Mouse (Mus musculus) liver, embryonic 15.5 days (tissue): ENCODE measurements around the gene Wdr66. TPM values are rescaled to one million over a fixed set of nuclear protein-coding genes. Genes with fewer than 3 reads are reported as not detected.
A peak's percentile ranks its signal among the peaks of the same experiment; 100 is the strongest.
"Not testable (repeated sequence)": the region's sequence is repeated elsewhere in the genome, so short reads cannot be mapped to it uniquely, and the experiment has no call there.

Experiments used
- ATAC-seq: fragments of 200-750 bp; cut with Nextera tagmentation; 2 replicates; pipeline ENCODE4 v1.8.0; 2017; ENCODE audit warnings: moderate number of reproducible peaks, mild to moderate bottlenecking, moderate library complexity; ENCODE audit not compliant: insufficient read depth
- H3K27ac ChIP-seq: fragments of 300-500 bp; sonication (generic); replicated peaks from 2 replicates; pipeline ENCODE4 v1.5.1; 2015; ENCODE audit warnings: mild to moderate bottlenecking, inconsistent platforms
- H3K27me3 ChIP-seq: fragments of 300-500 bp; sonication (generic); 2 replicates; pipeline ENCODE4 v1.6.1; 2015; ENCODE audit warnings: mild to moderate bottlenecking, inconsistent platforms
- H3K36me3 ChIP-seq: fragments of 300-500 bp; sonication (generic); replicated peaks from 2 replicates; pipeline ENCODE4 v1.6.1; 2015; ENCODE audit warnings: moderate library complexity, mild to moderate bottlenecking, inconsistent platforms
- H3K4me1 ChIP-seq: fragments of 300-500 bp; sonication (generic); replicated peaks from 2 replicates; pipeline ENCODE4 v1.6.1; 2015; ENCODE audit warnings: inconsistent platforms
- H3K4me2 ChIP-seq: fragments of 300-500 bp; sonication (generic); 2 replicates; pipeline ENCODE4 v1.6.1; 2015; ENCODE audit warnings: moderate library complexity, mild to moderate bottlenecking, inconsistent platforms
- H3K4me3 ChIP-seq: fragments of 300-500 bp; sonication (generic); replicated peaks from 2 replicates; pipeline ENCODE4 v1.5.1; 2015; ENCODE audit warnings: mild to moderate bottlenecking, inconsistent platforms
- H3K9ac ChIP-seq: fragments of 300-500 bp; sonication (generic); 2 replicates; pipeline ENCODE4 v1.6.1; 2015; ENCODE audit warnings: moderate library complexity, mild to moderate bottlenecking, inconsistent platforms
- H3K9me3 ChIP-seq: fragments of 300-500 bp; sonication (generic); replicated peaks from 2 replicates; pipeline ENCODE4 v1.6.1; 2016; ENCODE audit warnings: inconsistent platforms
- WGBS: fragments of 180-500 bp; shearing (Covaris S2); methylation state at CpG from one replicate; pipeline ENCODE4 v1.1.7; 2015; ENCODE audit warnings: mixed read lengths; ENCODE audit not compliant: insufficient replicate concordance; 5-methylcytosine and 5-hydroxymethylcytosine counted together
- polyA plus RNA-seq: library from polyadenylated mRNA; unstranded; fragments of >200 nt; fragmentation: Nextera tagmentation; extraction: Ambion mirVana; gene quantifications from 2 replicates; pipeline ENCODE4 v1.2.1, GENCODE M21; 2015

The Wdr66 gene
- 0.14 TPM in 1 of 2 replicates, not detected in the other for polyA plus RNA-seq

DNA sequence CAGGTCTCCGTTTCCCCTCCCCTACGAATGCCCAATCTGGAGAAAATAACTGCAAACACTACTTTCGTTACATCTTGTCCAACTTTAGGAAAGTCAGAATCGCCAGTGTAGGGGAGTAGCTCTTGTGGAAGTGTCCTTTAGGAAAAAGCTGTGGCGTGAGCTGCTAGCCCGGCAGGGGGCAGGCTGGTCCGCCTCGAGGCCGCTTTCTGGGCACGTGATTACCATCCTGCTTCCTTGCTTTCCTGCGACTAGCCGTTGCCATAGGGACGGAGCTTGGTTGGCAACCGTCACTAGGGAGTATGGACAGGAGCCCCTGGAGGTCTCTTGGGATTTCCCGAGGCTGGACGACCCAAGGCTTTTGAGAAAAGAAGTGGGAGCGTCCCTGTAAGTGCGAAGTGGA is at the start of gene Wdr66:
Gene Wdr66, plus strand, starts transcription at position 269 of the 400 bp plus-strand sequence.
- no peak within 1 kb of the TSS for H3K27ac ChIP-seq
- ATAC-seq, result no peak
- H3K27me3 ChIP-seq, result peaks cover 23% of the 10 kb centered on the region
- H3K4me3 ChIP-seq, result no peak within 1 kb of the TSS
- 7% methylated on average over 18 of the region's 18 CpGs for WGBS
- no peaks in the 10 kb centered on the region for H3K9me3 ChIP-seq
- peaks cover 6% of the 10 kb centered on the region; the same call in 1 of the 2 replicates for H3K4me1 ChIP-seq
- H3K9ac ChIP-seq, result no peak within 1 kb of the TSS
- H3K4me2 ChIP-seq, result peak within 1 kb of the TSS; percentile 31
- peaks cover 14% of the 10 kb centered on the region; the same call in 1 of the 2 replicates for H3K36me3 ChIP-seq

DNA sequence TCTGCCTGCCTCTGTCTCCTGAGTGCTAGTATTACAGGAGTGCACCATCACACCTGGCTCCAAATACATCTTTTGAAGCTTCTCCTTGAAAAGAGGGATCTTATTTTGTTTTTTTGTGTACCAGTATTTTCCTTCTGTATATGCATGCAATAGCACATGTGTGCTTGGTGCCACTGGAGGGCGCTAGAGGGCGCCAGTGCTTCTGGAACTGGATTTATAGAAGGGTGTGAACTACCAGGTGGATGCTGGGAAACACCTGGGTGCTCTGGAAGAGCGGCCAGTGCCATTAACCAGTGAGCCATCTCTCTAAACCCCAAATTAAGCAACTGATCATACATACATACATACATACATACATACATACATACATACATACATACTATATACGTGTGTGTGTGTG is 49.1 kb upstream of the Wdr66 start:
- not testable (repeated sequence) for H3K4me3 ChIP-seq, H3K27ac ChIP-seq, H3K4me2 ChIP-seq, ATAC-seq, H3K36me3 ChIP-seq, H3K27me3 ChIP-seq, H3K9ac ChIP-seq, H3K9me3 ChIP-seq
- WGBS, result 38% methylated on average over 4 of the region's 4 CpGs
- peaks cover 36% of the 10 kb centered on the region for H3K4me1 ChIP-seq

DNA sequence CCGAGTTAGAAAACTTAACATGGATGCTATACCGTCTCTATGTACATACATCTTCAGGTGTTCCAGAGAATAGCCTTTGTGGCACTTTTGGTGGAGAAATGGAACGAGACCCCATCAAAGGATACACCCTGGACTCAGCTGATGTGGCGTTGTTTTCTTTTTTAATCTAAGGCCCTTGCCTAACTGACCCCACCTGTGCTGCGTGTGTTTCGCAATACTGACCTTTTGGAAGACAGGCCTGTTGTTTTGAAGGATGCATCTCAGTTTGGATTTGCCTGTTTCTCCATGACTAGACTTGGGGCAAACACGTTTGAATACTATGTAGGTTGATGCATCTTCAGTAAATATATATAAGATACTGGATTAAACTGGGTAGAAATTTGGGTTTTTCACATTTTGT is 48.3 kb upstream of the Wdr66 start:
- not testable (repeated sequence) for H3K27me3 ChIP-seq, H3K36me3 ChIP-seq, H3K27ac ChIP-seq, ATAC-seq, H3K9ac ChIP-seq, H3K4me3 ChIP-seq, H3K4me2 ChIP-seq, H3K9me3 ChIP-seq
- WGBS, result 73% methylated on average over 7 of the region's 7 CpGs
- peaks cover 30% of the 10 kb centered on the region for H3K4me1 ChIP-seq

DNA sequence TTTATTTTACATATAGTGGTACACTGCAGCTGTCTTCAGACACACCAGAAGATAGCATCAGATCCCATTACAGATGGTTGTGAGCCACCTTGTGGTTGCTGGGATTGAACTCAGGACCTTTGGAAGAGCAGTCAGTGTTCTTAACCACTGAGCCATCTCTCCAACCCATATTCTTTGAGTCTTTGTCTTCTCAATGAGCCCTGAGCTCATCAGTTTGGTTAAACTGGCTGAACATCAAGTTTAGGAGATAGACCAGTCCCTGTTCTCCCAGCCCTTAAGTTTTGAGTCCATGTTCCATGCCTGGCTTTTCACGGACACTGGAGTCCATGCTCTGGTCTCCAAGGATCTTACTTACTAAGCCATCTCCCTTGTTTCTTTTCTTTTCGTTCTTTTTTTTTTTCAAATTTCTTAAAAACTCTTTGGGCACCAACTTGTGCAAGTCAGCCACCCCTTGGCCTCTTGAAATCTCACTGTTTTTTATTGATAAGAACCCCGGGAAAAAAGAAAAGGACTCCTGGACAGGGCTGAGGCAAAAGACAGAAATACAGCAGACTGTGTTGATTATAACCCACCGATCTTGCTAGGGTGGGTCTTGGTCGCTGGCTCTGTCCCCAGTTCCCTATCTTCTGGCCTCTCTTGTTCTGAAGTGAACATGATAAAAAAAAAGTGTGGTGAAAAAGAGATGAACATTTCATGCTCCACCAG is 29.4 kb upstream of the Wdr66 start:
- Histone ChIP-seq H3K4me1 (peaks cover 40% of the 10 kb centered on the region), H3K4me2 (peak overlapping the region; percentile 46), H3K9ac (peak overlapping the region; percentile 27; the same call in 1 of the 2 replicates), H3K27ac (peak overlapping the region; percentile 90)
- WGBS, result 26% methylated on average over 3 of the region's 5 CpGs
- not testable (repeated sequence) for H3K27me3 ChIP-seq, H3K36me3 ChIP-seq, H3K9me3 ChIP-seq, H3K4me3 ChIP-seq
- ATAC-seq, result peak; percentile 84

DNA sequence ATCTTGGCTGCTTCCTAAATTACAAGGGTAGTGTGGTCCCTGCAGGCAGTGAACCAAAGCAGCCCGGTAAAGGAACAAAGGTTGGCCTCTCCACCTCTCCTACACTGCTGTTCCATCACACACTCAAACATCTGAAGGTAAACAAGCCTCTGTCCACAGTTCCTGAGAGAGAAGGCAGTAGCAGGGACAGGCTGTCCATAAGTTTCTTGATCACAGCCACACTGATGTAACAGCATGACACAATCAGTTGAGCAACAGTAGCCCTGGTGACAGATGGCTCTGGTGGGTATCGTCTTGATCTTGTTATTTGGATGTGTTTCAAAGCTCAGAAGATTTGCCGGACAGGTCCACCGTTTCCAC is 28.9 kb upstream of the Wdr66 start:
- ATAC-seq, result peak; percentile 82
- no peaks in the 10 kb centered on the region for H3K9me3 ChIP-seq
- H3K27me3 ChIP-seq, result no peaks in the 10 kb centered on the region
- peaks cover 46% of the 10 kb centered on the region for H3K4me1 ChIP-seq
- H3K4me2 ChIP-seq, result peak overlapping the region; percentile 46
- H3K9ac ChIP-seq, result 0 out of 2 replicates have a peak overlapping the region, but pooled peaks have one; percentile 27
- WGBS, result 14% methylated on average over 4 of the region's 4 CpGs
- H3K36me3 ChIP-seq, result no peaks in the 10 kb centered on the region
- no peak overlapping the region for H3K4me3 ChIP-seq
- peak overlapping the region; percentile 90 for H3K27ac ChIP-seq

DNA sequence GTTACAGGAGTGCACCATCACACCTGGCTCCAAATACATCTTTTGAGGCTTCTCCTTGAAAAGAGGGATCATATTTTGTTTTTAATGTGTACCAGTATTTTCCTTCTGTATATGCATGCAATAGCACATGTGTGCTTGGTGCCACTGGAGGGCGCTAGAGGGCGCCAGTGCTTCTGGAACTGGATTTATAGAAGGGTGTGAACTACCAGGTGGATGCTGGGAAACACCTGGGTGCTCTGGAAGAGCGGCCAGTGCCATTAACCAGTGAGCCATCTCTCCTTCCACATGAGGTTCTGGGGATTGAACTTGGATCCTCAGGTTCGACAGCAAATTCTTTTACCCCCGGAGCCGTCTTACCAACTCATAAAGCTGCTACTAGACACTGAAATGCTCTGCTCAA is 28.0 kb upstream of the Wdr66 start:
- ATAC-seq, H3K4me2 ChIP-seq, H3K36me3 ChIP-seq, H3K9ac ChIP-seq, H3K9me3 ChIP-seq, H3K27me3 ChIP-seq, H3K4me3 ChIP-seq: not testable (repeated sequence)
- 52% methylated on average over 6 of the region's 6 CpGs for whole genome bisulfite sequencing
- H3K4me1 ChIP-seq, result peaks cover 53% of the 10 kb centered on the region
- H3K27ac ChIP-seq, result peak overlapping the region; percentile 84

DNA sequence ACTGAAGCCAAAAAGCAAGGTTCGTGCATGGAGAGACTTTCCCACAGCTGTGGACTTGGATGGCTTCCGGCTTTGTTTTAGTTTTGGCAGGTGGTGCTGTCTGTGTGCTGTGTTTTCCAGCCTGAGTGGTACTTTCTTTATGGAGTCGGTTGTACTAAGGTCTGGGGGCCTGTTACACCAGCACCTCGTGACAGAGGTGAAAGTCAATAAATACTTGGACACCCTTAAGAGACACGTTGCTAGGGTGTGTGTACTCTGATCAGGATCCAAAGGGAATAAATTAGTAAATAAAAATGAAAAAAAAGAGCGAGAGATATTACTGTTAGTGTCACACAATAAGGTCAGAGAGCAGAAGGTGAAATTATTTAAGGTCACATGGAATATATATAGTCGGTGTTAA is 25.1 kb upstream of the Wdr66 start:
- Histone ChIP-seq H3K27me3 (no peaks in the 10 kb centered on the region), H3K9ac (no peak overlapping the region), H3K4me2 (no peak overlapping the region), H3K27ac (peak overlapping the region; percentile 45), H3K4me3 (no peak overlapping the region), H3K4me1 (peaks cover 63% of the 10 kb centered on the region), H3K36me3 (peaks cover 8% of the 10 kb centered on the region), H3K9me3 (no peaks in the 10 kb centered on the region)
- no peak for ATAC-seq
- 81% methylated on average over 7 of the region's 7 CpGs for WGBS

DNA sequence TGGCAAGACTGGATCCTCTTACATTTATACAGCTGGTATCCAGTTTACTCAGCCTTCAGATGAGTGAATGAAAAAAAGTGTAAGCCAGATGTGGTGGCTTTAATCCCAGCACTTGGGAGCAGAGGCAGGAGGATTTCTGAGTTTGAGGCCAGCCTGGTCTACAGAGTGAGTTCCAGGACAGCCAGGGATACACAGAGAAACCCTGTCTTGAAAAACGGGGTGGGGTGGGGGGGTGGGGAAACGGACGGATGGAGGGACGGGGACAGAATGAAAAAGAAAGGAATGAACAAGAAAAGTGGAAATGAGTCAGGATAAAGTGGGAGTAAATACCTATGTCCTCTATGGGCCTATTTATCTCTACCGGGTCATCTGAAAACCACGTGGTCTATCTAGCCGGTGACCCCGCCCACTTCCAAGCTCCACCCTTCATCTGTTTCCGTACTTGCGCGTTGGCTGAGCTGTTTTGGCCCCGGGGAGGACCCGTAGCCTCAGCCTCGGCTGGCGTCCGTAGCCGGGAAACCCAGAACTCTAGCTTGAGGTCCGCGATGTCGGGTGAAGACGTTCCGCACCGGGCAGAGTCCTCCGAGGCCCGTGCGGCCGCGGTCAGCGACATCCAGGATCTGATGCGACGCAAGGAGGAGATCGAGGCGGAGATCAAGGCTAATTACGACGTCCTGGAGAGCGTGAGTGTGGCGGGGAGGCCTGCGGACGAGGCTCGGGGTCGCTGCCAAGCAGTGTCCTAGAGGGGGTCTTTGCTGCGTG is 24.0 kb upstream of the Wdr66 start:
- Histone ChIP-seq H3K4me1 (peaks cover 59% of the 10 kb centered on the region), H3K9me3 (no peaks in the 10 kb centered on the region), H3K4me3 (peak overlapping the region; percentile 94), H3K4me2 (peak overlapping the region; percentile 82), H3K27ac (peak overlapping the region; percentile 86), H3K9ac (peak overlapping the region; percentile 95), H3K27me3 (no peaks in the 10 kb centered on the region), H3K36me3 (peaks cover 14% of the 10 kb centered on the region)
- WGBS, result 2% methylated on average over 42 of the region's 42 CpGs
- ATAC-seq, result peak; percentile 80

DNA sequence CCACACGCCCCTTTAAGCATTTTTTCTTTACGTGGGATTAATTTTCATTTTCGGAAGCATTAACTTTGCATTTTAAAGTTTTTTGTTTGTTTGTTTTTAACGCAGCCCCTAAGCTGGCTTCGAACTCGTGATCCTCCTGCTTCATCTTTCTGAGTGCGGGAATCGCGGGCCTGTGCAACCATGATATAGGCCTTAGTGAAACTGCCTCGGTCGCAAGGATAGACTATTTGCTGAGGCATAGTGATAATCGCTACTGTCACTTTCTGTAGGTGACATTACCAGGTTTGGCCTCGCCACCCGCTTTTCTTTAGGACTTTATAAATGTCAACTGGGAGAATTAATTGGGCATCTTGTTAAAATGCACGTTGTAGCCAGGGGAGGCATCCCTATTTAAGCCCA is 23.4 kb upstream of the Wdr66 start:
- 5% methylated on average over 15 of the region's 15 CpGs for WGBS

DNA sequence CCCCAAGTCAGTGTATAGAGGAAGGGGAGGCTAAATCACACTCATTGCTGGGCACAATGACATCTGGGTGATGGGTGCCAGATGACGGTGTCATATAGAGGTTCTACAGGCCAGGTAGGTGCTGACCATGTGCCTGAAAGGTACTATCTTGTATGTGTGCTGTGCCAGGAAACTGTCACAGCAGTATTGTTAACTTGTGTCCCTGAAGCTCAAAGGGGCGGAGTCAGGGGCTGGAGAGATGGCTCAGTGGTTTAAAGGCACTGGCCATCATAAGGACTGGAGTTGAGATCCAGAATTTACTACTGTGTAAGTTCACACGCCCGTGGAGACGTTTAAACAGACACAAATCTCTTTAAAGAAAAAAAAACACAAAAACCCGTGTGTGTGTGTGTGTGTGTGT is 22.6 kb upstream of the Wdr66 start:
- Histone ChIP-seq H3K9ac (peak overlapping the region; percentile 95), H3K4me2 (peak overlapping the region; percentile 82), H3K27me3 (no peaks in the 10 kb centered on the region), H3K36me3 (peaks cover 14% of the 10 kb centered on the region), H3K4me3 (peak overlapping the region; percentile 94), H3K9me3 (no peaks in the 10 kb centered on the region), H3K4me1 (peaks cover 57% of the 10 kb centered on the region), H3K27ac (peak overlapping the region; percentile 86)
- 76% methylated on average over 6 of the region's 6 CpGs for WGBS
- ATAC-seq, result no peak

More for the DNA sequence above, 23.4 kb upstream of the Wdr66 start:
- no peaks in the 10 kb centered on the region for H3K27me3 ChIP-seq
- H3K4me2 ChIP-seq, result peak overlapping the region; percentile 82
- no peaks in the 10 kb centered on the region for H3K9me3 ChIP-seq
- peaks cover 14% of the 10 kb centered on the region for H3K36me3 ChIP-seq
- H3K4me3 ChIP-seq, result peak overlapping the region; percentile 94
- H3K4me1 ChIP-seq, result peaks cover 56% of the 10 kb centered on the region
- no peak; the same call in 1 of the 2 replicates for ATAC-seq
- H3K27ac ChIP-seq, result peak overlapping the region; percentile 86
- H3K9ac ChIP-seq, result peak overlapping the region; percentile 95

DNA sequence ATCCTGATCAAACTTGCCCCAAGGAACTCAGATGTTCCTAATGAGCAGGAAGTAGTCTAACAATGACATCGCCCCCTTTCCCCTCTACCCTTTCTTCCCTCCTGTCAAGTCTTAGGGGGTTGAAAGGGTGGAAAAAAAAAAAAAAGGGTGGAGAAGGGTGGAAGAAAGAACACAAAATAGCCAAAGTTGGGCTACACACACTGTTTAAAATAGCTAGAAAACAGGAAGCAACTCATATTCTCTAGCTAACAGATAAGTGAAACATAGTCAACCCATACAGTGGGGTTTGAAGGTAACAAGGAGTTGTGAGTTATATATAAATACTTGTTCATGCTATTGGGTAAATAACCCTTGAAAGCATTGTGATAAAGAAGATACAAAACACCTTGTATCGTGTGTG is 19.7 kb upstream of the Wdr66 start:
- Histone ChIP-seq H3K27ac (no peak overlapping the region), H3K4me1 (peaks cover 50% of the 10 kb centered on the region), H3K36me3 (peaks cover 42% of the 10 kb centered on the region), H3K4me3 (no peak overlapping the region), H3K27me3 (no peaks in the 10 kb centered on the region), H3K9me3 (no peaks in the 10 kb centered on the region), H3K9ac (no peak overlapping the region), H3K4me2 (no peak overlapping the region)
- ATAC-seq, result no peak
- 62% methylated on average over 2 of the region's 2 CpGs for WGBS
